Mouse (Mus musculus) heart, embryonic 15.5 days (tissue): ENCODE results near the gene 1110051M20Rik. TPM values are rescaled to one million over a fixed set of nuclear protein-coding genes. Genes with fewer than 3 reads are reported as not detected.
"Not testable (repeated sequence)": the region's sequence is repeated elsewhere in the genome, so short reads cannot be mapped to it uniquely, and the experiment has no call there.

Experiments used
- ATAC-seq: fragments of 200-750 bp; cut with Nextera tagmentation; replicated peaks from 2 replicates; pipeline ENCODE4 v1.8.0; 2017; ENCODE audit warnings: low read depth, moderate TSS enrichment; ENCODE audit not compliant: insufficient number of reproducible peaks, insufficient read depth, low FRiP score
- H3K27ac ChIP-seq: fragments of 300-500 bp; sonication (generic); 2 replicates; pipeline ENCODE4 v1.5.1; 2015; ENCODE audit warnings: mild to moderate bottlenecking, inconsistent platforms
- H3K27me3 ChIP-seq: fragments of 300-500 bp; sonication (generic); 2 replicates; pipeline ENCODE4 v1.6.1; 2015; ENCODE audit warnings: inconsistent platforms
- H3K36me3 ChIP-seq: fragments of 300-500 bp; sonication (generic); 2 replicates; pipeline ENCODE4 v1.6.1; 2015; ENCODE audit warnings: mild to moderate bottlenecking, inconsistent platforms
- H3K4me1 ChIP-seq: fragments of 300-500 bp; sonication (generic); replicated peaks from 2 replicates; pipeline ENCODE4 v1.6.1; 2015; ENCODE audit warnings: inconsistent platforms
- H3K4me2 ChIP-seq: fragments of 300-500 bp; sonication (generic); 2 replicates; pipeline ENCODE4 v1.6.1; 2015; ENCODE audit warnings: inconsistent platforms, mild to moderate bottlenecking, moderate library complexity
- H3K4me3 ChIP-seq: fragments of 300-500 bp; sonication (generic); 2 replicates; pipeline ENCODE4 v1.5.1; 2015; ENCODE audit warnings: mild to moderate bottlenecking, inconsistent platforms
- H3K9ac ChIP-seq: fragments of 300-500 bp; sonication (generic); 2 replicates; pipeline ENCODE4 v1.6.1; 2015; ENCODE audit warnings: mild to moderate bottlenecking, inconsistent platforms
- H3K9me3 ChIP-seq: fragments of 300-500 bp; sonication (generic); replicated peaks from 2 replicates; pipeline ENCODE4 v1.6.1; 2016; ENCODE audit warnings: inconsistent platforms
- WGBS: fragments of 180-500 bp; shearing (Covaris S2); methylation state at CpG from one replicate; pipeline ENCODE4 v1.1.7; 2015; ENCODE audit warnings: mixed read lengths; 5-methylcytosine and 5-hydroxymethylcytosine counted together
- polyA plus RNA-seq: library from polyadenylated mRNA; unstranded; fragments of >200 nt; fragmentation: Nextera tagmentation; extraction: Ambion mirVana; gene quantifications from 2 replicates; pipeline ENCODE4 v1.2.1, GENCODE M21; 2015

1110051M20Rik gene
- polyA plus RNA-seq, result 34.8 and 41.5 TPM in 2 replicates

- 0 out of 2 replicates have a peak within 1 kb of the TSS, but pooled peaks have one; percentile 11 for H3K27ac ChIP-seq
- H3K36me3 ChIP-seq, result no peaks in the 10 kb centered on the region
- H3K27me3 ChIP-seq, result no peaks in the 10 kb centered on the region
- H3K4me3 ChIP-seq, result peak within 1 kb of the TSS; percentile 71
- H3K9me3 ChIP-seq, result no peaks in the 10 kb centered on the region
- peak within 1 kb of the TSS; percentile 65 for H3K4me2 ChIP-seq
- peak within 1 kb of the TSS; percentile 47 for H3K9ac ChIP-seq
- WGBS, result 1% methylated on average over 19 of the region's 19 CpGs
- ATAC-seq, result peak; percentile 77; the same call in 1 of the 2 replicates
- peaks cover 6% of the 10 kb centered on the region for H3K4me1 ChIP-seq
Observed at GRCm38 (mm10) chr2:91444286-91444892, at the start of gene 1110051M20Rik. 1110051M20Rik (minus strand) TSS chr2:91444704.

- Histone ChIP-seq H3K9me3 (no peaks in the 10 kb centered on the region), H3K4me3 (no peak overlapping the region), H3K27ac (no peak overlapping the region), H3K4me2 (no peak overlapping the region), H3K4me1 (no peaks in the 10 kb centered on the region), H3K9ac (no peak overlapping the region), H3K36me3 (peaks cover 77% of the 10 kb centered on the region), H3K27me3 (no peaks in the 10 kb centered on the region)
- WGBS, result 94% methylated on average over 9 of the region's 9 CpGs
- no peak for ATAC-seq
Observed at GRCm38 (mm10) chr2:91493981-91494380, 49.5 kb upstream of the 1110051M20Rik start.

DNA sequence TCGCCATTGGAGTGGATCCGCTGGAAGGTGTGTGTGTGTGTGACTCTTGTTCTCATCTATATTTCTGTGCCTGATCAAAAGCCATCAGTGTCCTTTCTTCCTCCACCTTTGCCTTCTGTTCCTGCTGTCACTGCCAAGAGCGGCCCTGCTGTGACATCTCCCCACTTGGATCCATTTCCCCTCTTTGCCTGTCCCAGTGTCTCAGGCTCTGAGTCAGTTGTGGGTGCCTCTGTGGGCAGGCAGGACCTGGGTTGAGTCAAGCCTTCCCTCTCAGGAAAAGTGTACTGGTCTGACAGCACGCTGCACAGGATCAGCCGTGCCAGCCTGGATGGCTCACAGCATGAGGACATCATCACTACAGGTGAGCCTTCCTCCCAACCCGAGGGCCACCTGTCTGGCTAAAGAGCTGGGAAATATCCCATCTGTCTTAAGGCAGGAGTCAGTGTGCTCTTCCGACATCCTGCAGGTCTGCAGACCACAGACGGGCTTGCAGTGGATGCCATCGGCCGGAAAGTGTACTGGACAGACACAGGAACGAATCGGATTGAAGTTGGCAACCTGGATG is 47.6 kb upstream of the 1110051M20Rik start:
- no peak overlapping the region for H3K27ac ChIP-seq
- no peak overlapping the region for H3K4me3 ChIP-seq
- ATAC-seq, result no peak
- 93% methylated on average over 12 of the region's 12 CpGs for WGBS
- peaks cover 72% of the 10 kb centered on the region for H3K36me3 ChIP-seq
- no peaks in the 10 kb centered on the region for H3K27me3 ChIP-seq
- no peaks in the 10 kb centered on the region for H3K4me1 ChIP-seq
- no peak overlapping the region for H3K4me2 ChIP-seq
- H3K9me3 ChIP-seq, result no peaks in the 10 kb centered on the region
- H3K9ac ChIP-seq, result no peak overlapping the region

- H3K36me3 ChIP-seq, result peaks cover 59% of the 10 kb centered on the region
- not testable (repeated sequence) for H3K4me3 ChIP-seq, H3K4me2 ChIP-seq, H3K9ac ChIP-seq, H3K4me1 ChIP-seq, ATAC-seq, H3K27ac ChIP-seq, H3K27me3 ChIP-seq, H3K9me3 ChIP-seq
- WGBS, result 55% methylated on average over 3 of the region's 3 CpGs
Observed at GRCm38 (mm10) chr2:91487295-91487694, 42.8 kb upstream of the 1110051M20Rik start.

- Histone ChIP-seq H3K4me2 (no peak overlapping the region), H3K9me3 (no peaks in the 10 kb centered on the region), H3K9ac (no peak overlapping the region), H3K27ac (no peak overlapping the region), H3K4me3 (no peak overlapping the region), H3K36me3 (peaks cover 47% of the 10 kb centered on the region), H3K27me3 (no peaks in the 10 kb centered on the region), H3K4me1 (no peaks in the 10 kb centered on the region)
- ATAC-seq, result no peak
- WGBS, result 68% methylated on average over 6 of the region's 6 CpGs
Observed at GRCm38 (mm10) chr2:91485256-91485655, 40.8 kb upstream of the 1110051M20Rik start.

DNA sequence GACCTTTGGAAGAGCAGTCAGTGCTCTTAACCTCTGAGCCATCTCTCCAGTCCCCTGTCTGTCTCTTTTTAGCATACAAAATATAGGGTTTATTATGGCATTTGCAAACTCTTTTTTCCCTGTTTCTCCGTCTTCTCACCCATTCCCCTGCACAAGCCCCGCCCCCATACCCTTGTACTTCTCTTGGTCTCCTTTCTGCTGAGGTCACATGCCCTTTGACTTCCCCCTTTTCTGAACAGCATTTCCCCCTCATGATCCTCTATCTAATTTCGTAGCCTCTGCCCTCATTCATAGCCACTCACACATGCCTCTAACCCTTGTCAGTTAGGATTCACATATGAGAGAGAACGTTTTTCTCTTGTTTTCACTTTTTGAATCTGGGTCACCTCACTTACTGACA is 40.2 kb upstream of the 1110051M20Rik start:
- H3K4me3 ChIP-seq, result no peak overlapping the region
- WGBS, result 79% methylated on average over 4 of the region's 4 CpGs
- H3K27ac ChIP-seq, result no peak overlapping the region
- H3K4me1 ChIP-seq, result no peaks in the 10 kb centered on the region
- H3K27me3 ChIP-seq, result no peaks in the 10 kb centered on the region
- H3K9ac ChIP-seq, result no peak overlapping the region
- H3K4me2 ChIP-seq, result no peak overlapping the region
- peaks cover 43% of the 10 kb centered on the region for H3K36me3 ChIP-seq
- no peaks in the 10 kb centered on the region for H3K9me3 ChIP-seq
- ATAC-seq, result no peak

DNA sequence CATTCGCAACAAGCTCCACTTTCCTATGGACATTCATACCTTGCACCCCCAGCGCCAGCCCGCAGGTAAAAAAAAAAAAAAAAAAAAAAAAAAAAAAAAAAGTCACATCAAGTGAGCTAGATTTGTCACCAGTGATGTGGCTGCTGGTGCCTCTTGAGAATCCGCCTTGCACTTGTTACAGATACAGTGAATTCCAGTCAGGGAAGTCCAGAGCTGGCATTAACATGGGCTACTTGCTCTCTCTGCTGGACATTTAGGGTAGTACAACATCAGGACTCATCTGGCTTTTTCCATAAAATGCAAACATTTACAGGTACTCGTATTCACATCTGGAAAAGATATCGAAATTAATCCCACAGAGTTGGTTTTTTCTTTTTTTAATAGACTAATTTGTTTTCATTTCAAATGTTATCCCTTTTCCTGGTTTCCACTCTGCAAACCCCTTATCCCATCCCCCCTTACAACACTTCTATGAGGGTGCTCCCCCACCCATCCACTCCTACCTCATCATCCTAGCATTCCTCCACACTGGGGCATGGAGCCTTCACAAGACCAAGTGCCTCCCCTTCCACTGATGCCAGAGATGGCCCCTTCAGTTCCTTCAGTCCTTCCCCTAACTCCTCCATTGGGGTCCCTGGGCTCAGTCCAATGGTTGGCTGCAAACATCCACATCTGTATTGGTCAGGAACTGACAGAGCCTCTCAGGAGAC is 36.5 kb upstream of the 1110051M20Rik start:
- Histone ChIP-seq H3K4me3 (no peak overlapping the region), H3K4me2 (no peak overlapping the region), H3K9me3 (no peaks in the 10 kb centered on the region), H3K4me1 (peaks cover 11% of the 10 kb centered on the region), H3K27me3 (no peaks in the 10 kb centered on the region), H3K27ac (no peak overlapping the region), H3K9ac (no peak overlapping the region), H3K36me3 (peaks cover 34% of the 10 kb centered on the region)
- 65% methylated on average over 6 of the region's 6 CpGs for WGBS
- peak; percentile 66; the same call in 1 of the 2 replicates for ATAC-seq

GRCm38 (mm10) chr2:91480399-91480801 is 35.9 kb upstream of the 1110051M20Rik start:
- no peak for ATAC-seq

DNA sequence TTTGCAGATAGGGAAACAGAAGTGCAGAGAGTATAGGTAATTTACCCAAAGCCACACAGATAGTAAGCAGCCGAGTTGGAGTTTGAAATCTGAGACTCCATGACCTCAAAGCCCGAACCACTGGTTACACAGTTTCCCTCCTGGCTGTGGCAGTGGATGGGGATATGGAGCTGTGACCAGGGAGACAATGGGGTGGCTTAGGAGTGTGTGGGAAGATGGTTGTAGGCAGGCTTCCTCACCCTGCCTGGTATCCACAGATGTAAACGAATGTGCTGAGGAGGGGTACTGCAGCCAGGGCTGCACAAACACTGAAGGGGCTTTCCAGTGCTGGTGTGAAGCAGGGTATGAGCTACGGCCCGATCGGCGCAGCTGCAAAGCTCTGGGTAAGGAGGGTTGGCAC is 32.3 kb upstream of the 1110051M20Rik start:
- Histone ChIP-seq H3K9ac (no peak overlapping the region), H3K4me1 (peaks cover 15% of the 10 kb centered on the region), H3K36me3 (peaks cover 42% of the 10 kb centered on the region), H3K9me3 (no peaks in the 10 kb centered on the region), H3K4me2 (no peak overlapping the region), H3K4me3 (no peak overlapping the region), H3K27ac (no peak overlapping the region; the same call in 1 of the 2 replicates), H3K27me3 (no peaks in the 10 kb centered on the region)
- 76% methylated on average over 7 of the region's 7 CpGs for WGBS
- ATAC-seq, result no peak

More at GRCm38 (mm10) chr2:91480399-91480801, 35.9 kb upstream of the 1110051M20Rik start:
- no peak overlapping the region for H3K9ac ChIP-seq
- H3K4me2 ChIP-seq, result no peak overlapping the region
- H3K9me3 ChIP-seq, result no peaks in the 10 kb centered on the region
- peaks cover 15% of the 10 kb centered on the region for H3K4me1 ChIP-seq
- 91% methylated on average over 9 of the region's 9 CpGs for WGBS
- H3K27ac ChIP-seq, result no peak overlapping the region
- H3K4me3 ChIP-seq, result no peak overlapping the region
- H3K27me3 ChIP-seq, result no peaks in the 10 kb centered on the region
- H3K36me3 ChIP-seq, result peaks cover 35% of the 10 kb centered on the region

DNA sequence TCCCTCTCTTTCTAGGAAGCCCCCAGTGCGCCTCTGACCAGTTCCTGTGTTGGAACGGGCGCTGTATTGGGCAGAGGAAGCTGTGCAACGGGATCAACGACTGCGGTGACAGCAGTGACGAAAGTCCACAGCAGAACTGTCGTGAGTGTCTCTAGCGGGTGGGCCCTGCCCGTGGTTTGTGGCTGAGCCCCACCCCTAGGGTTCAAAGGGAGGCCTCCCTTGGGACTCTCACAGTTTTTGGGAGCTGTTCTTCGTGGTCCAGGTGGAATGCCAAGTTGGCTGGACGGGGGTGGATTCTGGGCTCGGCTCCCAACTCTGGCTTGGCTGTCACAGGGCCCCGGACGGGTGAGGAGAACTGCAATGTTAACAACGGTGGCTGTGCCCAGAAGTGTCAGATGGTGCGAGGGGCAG is 31.8 kb upstream of the 1110051M20Rik start:
- H3K4me3 ChIP-seq, result no peak overlapping the region
- no peak overlapping the region for H3K9ac ChIP-seq
- no peaks in the 10 kb centered on the region for H3K9me3 ChIP-seq
- no peak overlapping the region; the same call in 1 of the 2 replicates for H3K27ac ChIP-seq
- ATAC-seq, result peak; percentile 47; the same call in 1 of the 2 replicates
- H3K4me2 ChIP-seq, result no peak overlapping the region
- H3K27me3 ChIP-seq, result no peaks in the 10 kb centered on the region
- 46% methylated on average over 17 of the region's 17 CpGs for WGBS
- H3K36me3 ChIP-seq, result peaks cover 40% of the 10 kb centered on the region
- peaks cover 15% of the 10 kb centered on the region for H3K4me1 ChIP-seq

- 69% methylated on average over 7 of the region's 7 CpGs for WGBS
- Histone ChIP-seq H3K36me3 (peaks cover 40% of the 10 kb centered on the region), H3K27ac (no peak overlapping the region), H3K9ac (no peak overlapping the region), H3K4me2 (no peak overlapping the region), H3K4me1 (peaks cover 15% of the 10 kb centered on the region), H3K4me3 (no peak overlapping the region), H3K27me3 (no peaks in the 10 kb centered on the region), H3K9me3 (no peaks in the 10 kb centered on the region)
- ATAC-seq, result no peak
Observed at GRCm38 (mm10) chr2:91475791-91476190, 31.3 kb upstream of the 1110051M20Rik start.
